In the genomic region with DNA sequence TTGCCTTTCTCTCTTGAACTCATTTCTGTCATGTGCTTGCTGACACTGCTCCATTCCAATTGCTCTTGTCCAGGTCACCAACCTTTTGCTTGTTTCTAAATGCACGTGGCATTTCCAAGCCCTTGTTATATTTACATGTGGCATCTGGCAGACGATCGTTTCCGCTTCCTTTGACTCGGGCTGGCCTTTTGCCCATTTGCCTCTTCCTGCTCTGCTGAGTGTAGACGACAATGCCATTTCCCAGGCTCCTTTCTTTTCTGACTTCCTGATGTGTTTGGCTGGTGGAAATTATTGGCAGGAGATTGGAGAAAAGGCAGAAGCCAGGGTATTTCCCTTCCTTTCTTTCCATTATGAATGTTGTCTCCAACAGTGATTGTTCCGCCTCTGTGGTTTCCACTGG, we compare ENCODE assay signal across 11 mouse cellular contexts. TPM values are rescaled to one million over a fixed set of nuclear protein-coding genes. Genes with fewer than 3 reads are reported as not detected.
DNase-seq lines count a peak whose midpoint lies in the region; ATAC-seq lines count a peak whose summit lies in the region.
"Had no signal": no experiment of that assay in that cellular context is flagged by ENCODE, and none has a peak within 500 bp of the region (broad histone marks: within the 10 kb centered on the region; RNA-seq: fewer than 3 reads in every experiment).

No protein-coding gene starts in this region.

- H3K4me1 ChIP-seq in embryonic facial prominence, embryonic 14.5 days (ENCODE audit: control insufficient read depth, insufficient read depth, low read length), result no peaks in the 10 kb centered on the region
- H3K4me1 ChIP-seq in embryonic facial prominence, embryonic 10.5 days, result no peaks in the 10 kb centered on the region
- H3K4me1 ChIP-seq: hindbrain, embryonic 15.5 days had no signal

- no peak for ATAC-seq in embryonic facial prominence, embryonic 14.5 days (ENCODE audit: low read depth)
- no peak for ATAC-seq in erythroid progenitor cell, adult 5-6 weeks (replicated peaks; ENCODE audit: low FRiP score, poor library complexity, severe bottlenecking)

- H3K4me3 ChIP-seq in embryonic facial prominence, embryonic 14.5 days (ENCODE audit: low read depth, low read length), result no peak overlapping the region
- H3K4me3 ChIP-seq in embryonic facial prominence, embryonic 10.5 days, result no peak overlapping the region
- H3K4me3 ChIP-seq: forebrain, embryonic 10.5 days; hindbrain, embryonic 15.5 days; megakaryocyte, embryonic 14.5 days had no signal

- no peak overlapping the region for H3K27ac ChIP-seq in embryonic facial prominence, embryonic 14.5 days (replicated peaks; ENCODE audit: low read depth, low read length)
- no peak overlapping the region for H3K27ac ChIP-seq in embryonic facial prominence, embryonic 10.5 days (replicated peaks)
- H3K27ac ChIP-seq: forebrain, embryonic 10.5 days; hindbrain, embryonic 15.5 days had no signal

- WGBS in embryonic facial prominence, embryonic 14.5 days, result 85% methylated on average over 7 of the region's 7 CpGs
- 89% methylated on average over 7 of the region's 7 CpGs for WGBS in embryonic facial prominence, embryonic 10.5 days

- H3K9ac ChIP-seq in embryonic facial prominence, embryonic 14.5 days (ENCODE audit: low read depth, low read length), result no peak overlapping the region
- H3K9ac ChIP-seq: hindbrain, embryonic 15.5 days had no signal

- 0 out of 2 replicates have a peak, but pooled peaks cover 3% of the 10 kb centered on the region for H3K36me3 ChIP-seq in embryonic facial prominence, embryonic 14.5 days (ENCODE audit: control insufficient read depth, insufficient read depth, low read length)
- no peaks in the 10 kb centered on the region for H3K36me3 ChIP-seq in embryonic facial prominence, embryonic 10.5 days (replicated peaks)
- H3K36me3 ChIP-seq: forebrain, embryonic 10.5 days; hindbrain, embryonic 15.5 days had no signal

- H3K9me3 ChIP-seq in embryonic facial prominence, embryonic 14.5 days (ENCODE audit: control insufficient read depth, low read length), result no peaks in the 10 kb centered on the region
- no peaks in the 10 kb centered on the region for H3K9me3 ChIP-seq in embryonic facial prominence, embryonic 10.5 days
- H3K9me3 ChIP-seq: forebrain, embryonic 10.5 days; hindbrain, embryonic 15.5 days; megakaryocyte, embryonic 14.5 days had no signal

- no peaks in the 10 kb centered on the region for H3K27me3 ChIP-seq in embryonic facial prominence, embryonic 14.5 days (replicated peaks; ENCODE audit: control insufficient read depth, insufficient read depth, low read length)
- no peaks in the 10 kb centered on the region for H3K27me3 ChIP-seq in embryonic facial prominence, embryonic 10.5 days (replicated peaks; ENCODE audit: low read depth, poor library complexity, severe bottlenecking)
- H3K27me3 ChIP-seq: hindbrain, embryonic 15.5 days; megakaryocyte, embryonic 14.5 days had no signal

- peak; percentile 50 for DNase-seq in embryonic facial prominence, embryonic 14.5 days (ENCODE audit: low spot score)
- DNase-seq in embryonic facial prominence, embryonic 10.5 days (ENCODE audit: low spot score), result no peak
- peak; percentile 29 for DNase-seq in retina, postnatal 1 day
- no peak for DNase-seq in retina, embryonic 14.5 days (ENCODE audit: low spot score)
- DNase-seq in heart, postnatal 4 days, result peak; percentile 61
- peak; percentile 71 to 84 for DNase-seq in lung, postnatal 4 days
- DNase-seq in ovary, adult 18-20 months (ENCODE audit: low spot score), result no peak

- H3K4me2 ChIP-seq in embryonic facial prominence, embryonic 14.5 days (ENCODE audit: low read depth, low read length), result no peak overlapping the region
- H3K4me2 ChIP-seq: hindbrain, embryonic 15.5 days had no signal

RNA-seq across cellular contexts. Expression of a gene that starts 34.3 kb away (rescaled TPM):
- polyA plus RNA-seq in embryonic facial prominence, embryonic 14.5 days (2014; fragmentation: Nextera tagmentation; extraction: Ambion mirVana), result 124 and 125 TPM in 2 replicates
- 126 and 130 TPM in 2 replicates for polyA plus RNA-seq in embryonic facial prominence, embryonic 10.5 days (2016; fragmentation: Nextera tagmentation; extraction: Ambion mirVana)
- 10 to 100 TPM; 76.5 to 81.4 TPM for total RNA-seq in heart, postnatal 4 days (2021)
- total RNA-seq in erythroid progenitor cell, adult 5-6 weeks (2015; ENCODE audit: low replicate concordance), result 31.4 and 78.0 TPM in 2 replicates
- 13.8 and 20.5 TPM in 2 replicates for total RNA-seq in erythroid progenitor cell, adult 5-6 weeks (2017; ENCODE audit: low replicate concordance)

RNA-seq across cellular contexts. Expression of a gene that starts 34.5 kb away (rescaled TPM):
- 31.9 and 33.9 TPM in 2 replicates for polyA plus RNA-seq in embryonic facial prominence, embryonic 14.5 days (2014; fragmentation: Nextera tagmentation; extraction: Ambion mirVana)
- 34.1 and 35.4 TPM in 2 replicates for polyA plus RNA-seq in embryonic facial prominence, embryonic 10.5 days (2016; fragmentation: Nextera tagmentation; extraction: Ambion mirVana)
- 10 to 100 TPM; 17.3 to 19.3 TPM for total RNA-seq in heart, postnatal 4 days (2021)
- 12.3 and 31.4 TPM in 2 replicates for total RNA-seq in erythroid progenitor cell, adult 5-6 weeks (2015; ENCODE audit: low replicate concordance)
- total RNA-seq in erythroid progenitor cell, adult 5-6 weeks (2017; ENCODE audit: low replicate concordance), result 28.6 and 39.3 TPM in 2 replicates

RNA-seq across cellular contexts. Expression of a gene that starts 43.9 kb away (rescaled TPM):
- 555 and 588 TPM in 2 replicates for polyA plus RNA-seq in embryonic facial prominence, embryonic 14.5 days (2014; fragmentation: Nextera tagmentation; extraction: Ambion mirVana)
- polyA plus RNA-seq in embryonic facial prominence, embryonic 10.5 days (2016; fragmentation: Nextera tagmentation; extraction: Ambion mirVana), result 764 and 848 TPM in 2 replicates
- total RNA-seq in heart, postnatal 4 days (2021), result 100 to 1,000 TPM; 850 to 928 TPM
- 208 and 285 TPM in 2 replicates for total RNA-seq in erythroid progenitor cell, adult 5-6 weeks (2015; ENCODE audit: low replicate concordance)
- total RNA-seq in erythroid progenitor cell, adult 5-6 weeks (2017; ENCODE audit: low replicate concordance), result 144 and 176 TPM in 2 replicates

Comparison
In these comparisons a context has a peak if more than half of its experiments do, and no peak if none do; other contexts are left out.
1. DNase-seq: peak in embryonic facial prominence, embryonic 14.5 days (single experiment), retina, postnatal 1 day (single experiment), heart, postnatal 4 days (single experiment) and lung, postnatal 4 days (2 of 2); none in embryonic facial prominence, embryonic 10.5 days (single experiment), retina, embryonic 14.5 days (single experiment) and ovary, adult 18-20 months (single experiment).